Mouse (Mus musculus): ENCODE results near the gene Susd2. TPM values are rescaled to one million over a fixed set of nuclear protein-coding genes. Genes with fewer than 3 reads are reported as not detected.

The Susd2 gene
- polyA plus RNA-seq, 1 experiment from 2014 or later = 1.9 TPM

GRCm38 (mm10) chr10:75676819-75677565 is 33.2 kb upstream of the Susd2 start:
- ATAC-seq (replicated peaks; ENCODE audit: insufficient number of reproducible peaks, low FRiP score, low TSS enrichment, low read depth) (no peak), DNase-seq (ENCODE audit: low spot score) (no peak)
- WGBS = 85% methylated on average over 7 of the region's 7 CpGs
- no peak overlapping the region for H3K27ac ChIP-seq (replicated peaks; ENCODE audit: low read depth, low read length)
- H3K4me1 ChIP-seq (ENCODE audit: control insufficient read depth, insufficient read depth, low read length) = no peaks in the 10 kb centered on the region
- no peaks in the 10 kb centered on the region for H3K27me3 ChIP-seq (ENCODE audit: control insufficient read depth, insufficient read depth, low read length)
- H3K9ac ChIP-seq (replicated peaks; ENCODE audit: low read length) = no peak overlapping the region
- H3K4me3 ChIP-seq (ENCODE audit: low read depth, low read length) = no peak overlapping the region
- no peak overlapping the region for H3K4me2 ChIP-seq (ENCODE audit: low read depth, low read length)
- no peaks in the 10 kb centered on the region for H3K36me3 ChIP-seq (replicated peaks; ENCODE audit: control insufficient read depth, insufficient read depth, low read depth, low read length)
- no peaks in the 10 kb centered on the region for H3K9me3 ChIP-seq (replicated peaks; ENCODE audit: control insufficient read depth, low read length)

DNA sequence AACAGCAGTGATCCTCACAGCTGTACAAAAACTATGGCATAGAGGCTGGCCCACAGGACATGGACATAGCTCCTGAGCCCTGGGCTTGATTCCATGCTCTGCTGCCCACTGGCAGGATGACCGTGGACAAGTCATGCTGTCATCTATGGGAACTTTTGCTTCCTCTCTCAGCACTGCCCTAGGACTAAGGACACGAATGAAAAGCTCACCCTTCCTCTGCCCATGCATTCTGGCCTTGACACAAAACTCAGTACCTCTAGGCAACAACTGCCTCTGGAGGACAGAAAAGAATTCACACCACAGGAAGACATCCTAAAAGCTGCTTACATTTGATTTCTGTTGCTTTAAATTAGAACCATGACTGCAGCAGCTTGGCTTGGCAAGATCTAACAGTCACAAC is 32.5 kb upstream of the Susd2 start:
- Histone ChIP-seq H3K4me2 (ENCODE audit: low read depth, low read length) (no peak overlapping the region), H3K4me3 (ENCODE audit: low read depth, low read length) (no peak overlapping the region), H3K9ac (replicated peaks; ENCODE audit: low read length) (no peak overlapping the region), H3K4me1 (ENCODE audit: control insufficient read depth, insufficient read depth, low read length) (no peaks in the 10 kb centered on the region), H3K36me3 (replicated peaks; ENCODE audit: control insufficient read depth, insufficient read depth, low read depth, low read length) (no peaks in the 10 kb centered on the region), H3K27ac (replicated peaks; ENCODE audit: low read depth, low read length) (no peak overlapping the region), H3K9me3 (replicated peaks; ENCODE audit: control insufficient read depth, low read length) (no peaks in the 10 kb centered on the region), H3K27me3 (ENCODE audit: control insufficient read depth, insufficient read depth, low read length) (no peaks in the 10 kb centered on the region)
- DNase-seq (ENCODE audit: low spot score) (no peak), ATAC-seq (replicated peaks; ENCODE audit: insufficient number of reproducible peaks, low FRiP score, low TSS enrichment, low read depth) (no peak)
- WGBS = 82% methylated on average over 2 of the region's 2 CpGs

DNA sequence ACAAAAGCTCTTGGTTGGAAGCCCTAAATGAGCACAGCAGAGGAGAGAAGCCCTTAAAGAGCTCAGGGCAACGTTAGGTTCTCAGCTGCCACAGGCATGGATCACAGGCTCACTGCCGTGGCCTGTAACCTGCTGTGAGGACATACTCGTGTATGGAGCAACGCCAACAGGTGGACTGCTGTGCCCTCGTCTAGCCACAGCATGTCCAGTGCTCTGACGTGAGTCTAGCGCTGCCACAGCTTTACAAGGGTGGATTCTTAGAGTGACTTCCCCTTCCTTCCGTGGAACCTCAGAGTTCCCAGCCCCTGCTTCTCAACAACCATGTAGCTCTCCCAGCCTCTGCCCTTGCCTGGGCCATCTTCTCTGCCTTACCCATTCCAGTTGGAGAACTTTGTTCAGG is 31.8 kb upstream of the Susd2 start:
- DNase-seq (ENCODE audit: low spot score) (no peak), ATAC-seq (replicated peaks; ENCODE audit: insufficient number of reproducible peaks, low FRiP score, low TSS enrichment, low read depth) (no peak)
- Histone ChIP-seq H3K27me3 (ENCODE audit: control insufficient read depth, insufficient read depth, low read length) (no peaks in the 10 kb centered on the region), H3K4me2 (ENCODE audit: low read depth, low read length) (no peak overlapping the region), H3K4me1 (ENCODE audit: control insufficient read depth, insufficient read depth, low read length) (no peaks in the 10 kb centered on the region), H3K9ac (replicated peaks; ENCODE audit: low read length) (no peak overlapping the region), H3K36me3 (replicated peaks; ENCODE audit: control insufficient read depth, insufficient read depth, low read depth, low read length) (no peaks in the 10 kb centered on the region), H3K27ac (replicated peaks; ENCODE audit: low read depth, low read length) (no peak overlapping the region), H3K9me3 (replicated peaks; ENCODE audit: control insufficient read depth, low read length) (no peaks in the 10 kb centered on the region), H3K4me3 (ENCODE audit: low read depth, low read length) (no peak overlapping the region)
- 73% methylated on average over 8 of the region's 8 CpGs for WGBS

DNA sequence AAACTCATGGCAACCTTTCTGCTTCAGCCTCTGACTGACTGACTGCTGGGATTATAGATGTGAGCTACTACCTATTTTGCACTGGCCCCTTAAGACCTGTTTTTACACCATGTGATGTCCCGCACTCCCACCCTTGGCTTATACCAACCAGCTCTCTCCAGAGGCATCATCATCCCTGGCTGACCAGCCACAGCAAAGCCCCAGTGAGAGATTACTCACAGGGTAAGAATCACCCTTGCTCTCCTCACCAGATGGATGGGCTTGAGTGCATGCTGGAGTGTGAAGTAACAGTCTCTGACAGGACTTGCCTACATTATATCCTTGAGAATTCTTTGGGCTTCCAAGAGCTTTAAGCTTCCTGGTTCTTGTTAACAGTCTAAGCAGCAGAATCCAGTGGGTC is 26.1 kb upstream of the Susd2 start:
- Histone ChIP-seq H3K4me1 (ENCODE audit: control insufficient read depth, insufficient read depth, low read length) (peaks cover 8% of the 10 kb centered on the region), H3K9ac (replicated peaks; ENCODE audit: low read length) (no peak overlapping the region), H3K36me3 (replicated peaks; ENCODE audit: control insufficient read depth, insufficient read depth, low read depth, low read length) (no peaks in the 10 kb centered on the region), H3K4me2 (ENCODE audit: low read depth, low read length) (no peak overlapping the region), H3K9me3 (replicated peaks; ENCODE audit: control insufficient read depth, low read length) (no peaks in the 10 kb centered on the region), H3K27me3 (ENCODE audit: control insufficient read depth, insufficient read depth, low read length) (no peaks in the 10 kb centered on the region; the same call in 1 of the 2 replicates), H3K4me3 (ENCODE audit: low read depth, low read length) (no peak overlapping the region), H3K27ac (replicated peaks; ENCODE audit: low read depth, low read length) (no peak overlapping the region)
- no peak for DNase-seq (ENCODE audit: low spot score)
- 95% methylated on average over 1 of the region's 1 CpGs for WGBS
- no peak for ATAC-seq (replicated peaks; ENCODE audit: insufficient number of reproducible peaks, low FRiP score, low TSS enrichment, low read depth)

DNA sequence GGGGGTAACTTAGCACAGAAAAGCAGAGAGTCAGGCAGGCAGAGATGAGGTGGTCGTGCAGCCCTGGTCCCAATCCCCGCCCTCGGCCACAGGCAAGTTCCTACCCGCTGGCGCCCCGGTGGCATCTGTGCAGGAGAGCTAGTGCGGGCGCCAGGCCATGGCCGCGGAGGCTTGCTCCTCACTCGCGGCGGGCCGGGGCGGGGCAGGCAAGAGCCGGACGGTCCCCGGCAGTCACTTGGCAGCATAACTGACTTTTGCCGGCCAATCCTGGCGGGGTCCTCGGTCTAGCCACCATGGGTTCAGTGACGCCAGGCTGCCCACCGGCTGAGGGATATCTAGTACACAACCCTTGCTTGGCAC is 24.1 kb upstream of the Susd2 start:
- Histone ChIP-seq H3K27ac (replicated peaks; ENCODE audit: low read depth, low read length) (no peak overlapping the region), H3K9ac (replicated peaks; ENCODE audit: low read length) (peak overlapping the region; percentile 66), H3K4me2 (ENCODE audit: low read depth, low read length) (peak overlapping the region; percentile 99), H3K4me3 (ENCODE audit: low read depth, low read length) (peak overlapping the region; percentile 60), H3K27me3 (ENCODE audit: control insufficient read depth, insufficient read depth, low read length) (no peaks in the 10 kb centered on the region; the same call in 1 of the 2 replicates), H3K9me3 (replicated peaks; ENCODE audit: control insufficient read depth, low read length) (no peaks in the 10 kb centered on the region), H3K36me3 (replicated peaks; ENCODE audit: control insufficient read depth, insufficient read depth, low read depth, low read length) (no peaks in the 10 kb centered on the region), H3K4me1 (ENCODE audit: control insufficient read depth, insufficient read depth, low read length) (peaks cover 8% of the 10 kb centered on the region)
- no peak; the same call in 1 of the 2 replicates for ATAC-seq (replicated peaks; ENCODE audit: insufficient number of reproducible peaks, low FRiP score, low TSS enrichment, low read depth)
- under 1% methylated on average over 23 of the region's 23 CpGs for WGBS
- DNase-seq (ENCODE audit: low spot score) = peak; percentile 50

- H3K9me3 ChIP-seq (replicated peaks; ENCODE audit: control insufficient read depth, low read length) = no peaks in the 10 kb centered on the region
- ATAC-seq (replicated peaks; ENCODE audit: insufficient number of reproducible peaks, low FRiP score, low TSS enrichment, low read depth) (peak; percentile 58; the same call in 1 of the 2 replicates), DNase-seq (ENCODE audit: low spot score) (peak; percentile 59)
- H3K4me2 ChIP-seq (ENCODE audit: low read depth, low read length) = peak overlapping the region; percentile 99
- H3K27me3 ChIP-seq (ENCODE audit: control insufficient read depth, insufficient read depth, low read length) = no peaks in the 10 kb centered on the region; the same call in 1 of the 2 replicates
- H3K4me3 ChIP-seq (ENCODE audit: low read depth, low read length) = peak overlapping the region; percentile 60
- under 1% methylated on average over 63 of the region's 63 CpGs for WGBS
- no peaks in the 10 kb centered on the region for H3K36me3 ChIP-seq (replicated peaks; ENCODE audit: control insufficient read depth, insufficient read depth, low read depth, low read length)
- peaks cover 8% of the 10 kb centered on the region for H3K4me1 ChIP-seq (ENCODE audit: control insufficient read depth, insufficient read depth, low read length)
- H3K9ac ChIP-seq (replicated peaks; ENCODE audit: low read length) = peak overlapping the region; percentile 66
- no peak overlapping the region for H3K27ac ChIP-seq (replicated peaks; ENCODE audit: low read depth, low read length)
These were observed 23.5 kb upstream of the Susd2 start for GRCm38 (mm10) chr10:75667115-75667910.

DNA sequence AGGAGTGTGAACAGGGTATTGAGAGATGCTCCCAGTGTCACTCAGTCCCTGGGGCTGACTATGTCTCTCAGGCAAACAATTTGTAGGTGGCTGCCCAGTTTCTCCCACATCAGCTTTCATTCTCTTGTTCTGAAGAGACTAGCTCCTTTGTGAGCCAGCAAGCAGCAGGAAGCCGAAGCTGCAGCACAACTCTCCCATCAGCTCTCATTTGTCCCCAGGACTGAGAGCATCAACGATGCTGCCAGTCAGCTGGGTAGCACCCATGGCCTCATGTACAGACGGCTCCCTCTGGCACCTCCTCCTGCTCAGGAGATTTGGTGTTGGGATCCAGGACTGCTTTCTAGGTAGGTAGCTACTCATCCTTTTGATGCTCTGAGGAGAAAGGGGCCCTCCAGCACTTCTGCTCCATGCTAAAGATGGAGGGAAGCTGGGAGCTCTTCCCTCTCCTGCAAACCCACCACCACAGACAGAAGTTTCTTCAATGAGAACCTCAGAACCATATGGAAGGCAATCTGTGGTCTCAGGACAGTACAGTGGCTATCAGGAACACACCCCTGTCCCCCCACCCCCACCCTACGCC is 22.7 kb upstream of the Susd2 start:
- Histone ChIP-seq H3K4me1 (ENCODE audit: control insufficient read depth, insufficient read depth, low read length) (peaks cover 8% of the 10 kb centered on the region), H3K27ac (replicated peaks; ENCODE audit: low read depth, low read length) (no peak overlapping the region)
- ATAC-seq (replicated peaks; ENCODE audit: insufficient number of reproducible peaks, low FRiP score, low TSS enrichment, low read depth) = no peak

More for the DNA sequence above, 22.7 kb upstream of the Susd2 start:
- Histone ChIP-seq H3K27me3 (ENCODE audit: control insufficient read depth, insufficient read depth, low read length) (no peaks in the 10 kb centered on the region; the same call in 1 of the 2 replicates), H3K9ac (replicated peaks; ENCODE audit: low read length) (peak overlapping the region; percentile 66), H3K4me2 (ENCODE audit: low read depth, low read length) (peak overlapping the region; percentile 99), H3K4me3 (ENCODE audit: low read depth, low read length) (peak overlapping the region; percentile 60), H3K36me3 (replicated peaks; ENCODE audit: control insufficient read depth, insufficient read depth, low read depth, low read length) (no peaks in the 10 kb centered on the region), H3K9me3 (replicated peaks; ENCODE audit: control insufficient read depth, low read length) (no peaks in the 10 kb centered on the region)
- 40% methylated on average over 4 of the region's 4 CpGs for WGBS
- DNase-seq (ENCODE audit: low spot score) = no peak

Measured in embryonic facial prominence, embryonic 11.5 days (tissue).